Mouse (Mus musculus): ENCODE measurements around the gene Mlip. TPM values are rescaled to one million over a fixed set of nuclear protein-coding genes. Genes with fewer than 3 reads are reported as not detected.

Mlip gene
- polyA plus RNA-seq, 1 experiment from 2014 or later: 0.46 TPM

GRCm38 (mm10) chr9:77252134-77252533, 100.6 kb downstream of the Mlip start:
- Histone ChIP-seq H3K9ac (replicated peaks; ENCODE audit: low read depth, low read length) (no peak overlapping the region), H3K27ac (ENCODE audit: low read length) (no peak overlapping the region), H3K9me3 (ENCODE audit: control insufficient read depth, low read depth, low read length) (no peaks in the 10 kb centered on the region), H3K4me1 (ENCODE audit: control insufficient read depth, insufficient read depth, low read length) (no peaks in the 10 kb centered on the region), H3K36me3 (ENCODE audit: control insufficient read depth, insufficient read depth, low read length) (no peaks in the 10 kb centered on the region), H3K27me3 (ENCODE audit: control insufficient read depth, insufficient read depth, low read length) (no peaks in the 10 kb centered on the region), H3K4me3 (ENCODE audit: low read depth, low read length) (no peak overlapping the region), H3K4me2 (replicated peaks; ENCODE audit: low read depth, low read length) (no peak overlapping the region)
- WGBS: 61% methylated on average over 7 of the region's 7 CpGs
- no peak for ATAC-seq (ENCODE audit: insufficient number of reproducible peaks, insufficient read depth, low FRiP score, low read depth)

GRCm38 (mm10) chr9:77251511-77252112, 101.2 kb downstream of the Mlip start:
- H3K9me3 ChIP-seq (ENCODE audit: control insufficient read depth, low read depth, low read length): no peaks in the 10 kb centered on the region
- WGBS: 71% methylated on average over 17 of the region's 18 CpGs
- no peak for ATAC-seq (ENCODE audit: insufficient number of reproducible peaks, insufficient read depth, low FRiP score, low read depth)
- H3K4me1 ChIP-seq (ENCODE audit: control insufficient read depth, insufficient read depth, low read length): no peaks in the 10 kb centered on the region
- no peak overlapping the region for H3K27ac ChIP-seq (ENCODE audit: low read length)
- H3K4me2 ChIP-seq (replicated peaks; ENCODE audit: low read depth, low read length): no peak overlapping the region
- no peak overlapping the region for H3K9ac ChIP-seq (replicated peaks; ENCODE audit: low read depth, low read length)
- H3K36me3 ChIP-seq (ENCODE audit: control insufficient read depth, insufficient read depth, low read length): no peaks in the 10 kb centered on the region
- H3K27me3 ChIP-seq (ENCODE audit: control insufficient read depth, insufficient read depth, low read length): no peaks in the 10 kb centered on the region
- H3K4me3 ChIP-seq (ENCODE audit: low read depth, low read length): no peak overlapping the region

GRCm38 (mm10) chr9:77198250-77198649, 154.5 kb downstream of the Mlip start:
- Histone ChIP-seq H3K4me3 (ENCODE audit: low read depth, low read length) (no peak overlapping the region), H3K9ac (replicated peaks; ENCODE audit: low read depth, low read length) (no peak overlapping the region), H3K27ac (ENCODE audit: low read length) (no peak overlapping the region), H3K36me3 (ENCODE audit: control insufficient read depth, insufficient read depth, low read length) (no peaks in the 10 kb centered on the region), H3K4me1 (ENCODE audit: control insufficient read depth, insufficient read depth, low read length) (no peaks in the 10 kb centered on the region), H3K4me2 (replicated peaks; ENCODE audit: low read depth, low read length) (no peak overlapping the region), H3K9me3 (ENCODE audit: control insufficient read depth, low read depth, low read length) (no peaks in the 10 kb centered on the region), H3K27me3 (ENCODE audit: control insufficient read depth, insufficient read depth, low read length) (no peaks in the 10 kb centered on the region)
- 67% methylated on average over 1 of the region's 1 CpGs for WGBS
- no peak for ATAC-seq (ENCODE audit: insufficient number of reproducible peaks, insufficient read depth, low FRiP score, low read depth)

- H3K27ac ChIP-seq (ENCODE audit: low read length): no peak overlapping the region
- no peaks in the 10 kb centered on the region for H3K27me3 ChIP-seq (ENCODE audit: control insufficient read depth, insufficient read depth, low read length)
- H3K4me2 ChIP-seq (replicated peaks; ENCODE audit: low read depth, low read length): no peak overlapping the region
- 85% methylated on average over 3 of the region's 3 CpGs for WGBS
- ATAC-seq (ENCODE audit: insufficient number of reproducible peaks, insufficient read depth, low FRiP score, low read depth): no peak
- H3K9me3 ChIP-seq (ENCODE audit: control insufficient read depth, low read depth, low read length): no peaks in the 10 kb centered on the region
- no peaks in the 10 kb centered on the region for H3K4me1 ChIP-seq (ENCODE audit: control insufficient read depth, insufficient read depth, low read length)
- no peak overlapping the region for H3K4me3 ChIP-seq (ENCODE audit: low read depth, low read length)
- H3K36me3 ChIP-seq (ENCODE audit: control insufficient read depth, insufficient read depth, low read length): no peaks in the 10 kb centered on the region
- no peak overlapping the region for H3K9ac ChIP-seq (replicated peaks; ENCODE audit: low read depth, low read length)
These were observed 173.3 kb downstream of the Mlip start for GRCm38 (mm10) chr9:77179486-77179885.

- H3K36me3 ChIP-seq (ENCODE audit: control insufficient read depth, insufficient read depth, low read length): no peaks in the 10 kb centered on the region
- no peaks in the 10 kb centered on the region for H3K27me3 ChIP-seq (ENCODE audit: control insufficient read depth, insufficient read depth, low read length)
- no peak overlapping the region for H3K4me3 ChIP-seq (ENCODE audit: low read depth, low read length)
- no peaks in the 10 kb centered on the region for H3K9me3 ChIP-seq (ENCODE audit: control insufficient read depth, low read depth, low read length)
- 85% methylated on average over 3 of the region's 3 CpGs for WGBS
- H3K4me2 ChIP-seq (replicated peaks; ENCODE audit: low read depth, low read length): no peak overlapping the region
- ATAC-seq (ENCODE audit: insufficient number of reproducible peaks, insufficient read depth, low FRiP score, low read depth): no peak
- no peaks in the 10 kb centered on the region for H3K4me1 ChIP-seq (ENCODE audit: control insufficient read depth, insufficient read depth, low read length)
- no peak overlapping the region for H3K27ac ChIP-seq (ENCODE audit: low read length)
- no peak overlapping the region for H3K9ac ChIP-seq (replicated peaks; ENCODE audit: low read depth, low read length)
These were observed 176.9 kb downstream of the Mlip start for GRCm38 (mm10) chr9:77175870-77176269.

GRCm38 (mm10) chr9:77172044-77172443, 180.7 kb downstream of the Mlip start:
- no peaks in the 10 kb centered on the region for H3K27me3 ChIP-seq (ENCODE audit: control insufficient read depth, insufficient read depth, low read length)
- H3K9me3 ChIP-seq (ENCODE audit: control insufficient read depth, low read depth, low read length): no peaks in the 10 kb centered on the region
- no peaks in the 10 kb centered on the region for H3K4me1 ChIP-seq (ENCODE audit: control insufficient read depth, insufficient read depth, low read length)
- no peak overlapping the region for H3K27ac ChIP-seq (ENCODE audit: low read length)
- WGBS: 67% methylated on average over 5 of the region's 5 CpGs
- H3K36me3 ChIP-seq (ENCODE audit: control insufficient read depth, insufficient read depth, low read length): no peaks in the 10 kb centered on the region
- H3K4me2 ChIP-seq (replicated peaks; ENCODE audit: low read depth, low read length): no peak overlapping the region
- no peak overlapping the region for H3K4me3 ChIP-seq (ENCODE audit: low read depth, low read length)
- H3K9ac ChIP-seq (replicated peaks; ENCODE audit: low read depth, low read length): no peak overlapping the region
- ATAC-seq (ENCODE audit: insufficient number of reproducible peaks, insufficient read depth, low FRiP score, low read depth): no peak

- H3K4me3 ChIP-seq (ENCODE audit: low read depth, low read length): no peak overlapping the region
- WGBS: 54% methylated on average over 6 of the region's 6 CpGs
These were observed 186.9 kb downstream of the Mlip start for GRCm38 (mm10) chr9:77165877-77166276.

GRCm38 (mm10) chr9:77161764-77162163, 191.0 kb downstream of the Mlip start:
- no peak overlapping the region for H3K4me2 ChIP-seq (replicated peaks; ENCODE audit: low read depth, low read length)
- WGBS: 59% methylated on average over 5 of the region's 5 CpGs
- no peaks in the 10 kb centered on the region for H3K27me3 ChIP-seq (ENCODE audit: control insufficient read depth, insufficient read depth, low read length)
- H3K27ac ChIP-seq (ENCODE audit: low read length): no peak overlapping the region
- H3K4me1 ChIP-seq (ENCODE audit: control insufficient read depth, insufficient read depth, low read length): no peaks in the 10 kb centered on the region
- no peak for ATAC-seq (ENCODE audit: insufficient number of reproducible peaks, insufficient read depth, low FRiP score, low read depth)
- H3K36me3 ChIP-seq (ENCODE audit: control insufficient read depth, insufficient read depth, low read length): no peaks in the 10 kb centered on the region
- H3K9ac ChIP-seq (replicated peaks; ENCODE audit: low read depth, low read length): no peak overlapping the region
- H3K9me3 ChIP-seq (ENCODE audit: control insufficient read depth, low read depth, low read length): no peaks in the 10 kb centered on the region
- no peak overlapping the region for H3K4me3 ChIP-seq (ENCODE audit: low read depth, low read length)

More at GRCm38 (mm10) chr9:77165877-77166276, 186.9 kb downstream of the Mlip start:
- no peak for ATAC-seq (ENCODE audit: insufficient number of reproducible peaks, insufficient read depth, low FRiP score, low read depth)
- no peaks in the 10 kb centered on the region for H3K4me1 ChIP-seq (ENCODE audit: control insufficient read depth, insufficient read depth, low read length)
- H3K9ac ChIP-seq (replicated peaks; ENCODE audit: low read depth, low read length): no peak overlapping the region
- H3K9me3 ChIP-seq (ENCODE audit: control insufficient read depth, low read depth, low read length): no peaks in the 10 kb centered on the region
- no peaks in the 10 kb centered on the region for H3K27me3 ChIP-seq (ENCODE audit: control insufficient read depth, insufficient read depth, low read length)
- no peak overlapping the region for H3K27ac ChIP-seq (ENCODE audit: low read length)
- no peaks in the 10 kb centered on the region for H3K36me3 ChIP-seq (ENCODE audit: control insufficient read depth, insufficient read depth, low read length)
- no peak overlapping the region for H3K4me2 ChIP-seq (replicated peaks; ENCODE audit: low read depth, low read length)

- no peaks in the 10 kb centered on the region for H3K9me3 ChIP-seq (ENCODE audit: control insufficient read depth, low read depth, low read length)
- H3K4me1 ChIP-seq (ENCODE audit: control insufficient read depth, insufficient read depth, low read length): no peaks in the 10 kb centered on the region
- WGBS: 55% methylated on average over 4 of the region's 4 CpGs
- no peak overlapping the region for H3K27ac ChIP-seq (ENCODE audit: low read length)
- H3K9ac ChIP-seq (replicated peaks; ENCODE audit: low read depth, low read length): no peak overlapping the region
- H3K27me3 ChIP-seq (ENCODE audit: control insufficient read depth, insufficient read depth, low read length): no peaks in the 10 kb centered on the region
- no peak for ATAC-seq (ENCODE audit: insufficient number of reproducible peaks, insufficient read depth, low FRiP score, low read depth)
- H3K4me2 ChIP-seq (replicated peaks; ENCODE audit: low read depth, low read length): no peak overlapping the region
- no peak overlapping the region for H3K4me3 ChIP-seq (ENCODE audit: low read depth, low read length)
- no peaks in the 10 kb centered on the region for H3K36me3 ChIP-seq (ENCODE audit: control insufficient read depth, insufficient read depth, low read length)
These were observed 192.4 kb downstream of the Mlip start for GRCm38 (mm10) chr9:77160277-77160926.
